Mouse (Mus musculus) myocyte (in vitro differentiated cells): ENCODE data around the gene Farsb.

ENCODE experiments used
- CEBPB ChIP-seq: IDR thresholded peaks from 2 replicates; pipeline ENCODE4 v1.6.1; 2011; ENCODE audit warnings: mild to moderate bottlenecking, moderate library complexity; ENCODE audit not compliant: poor library complexity, insufficient read depth, severe bottlenecking
- E2F4 ChIP-seq: IDR thresholded peaks from one replicate; pipeline ENCODE4 v1.6.1; 2011; ENCODE audit warnings: mild to moderate bottlenecking, control low read depth, moderate library complexity; ENCODE audit not compliant: insufficient read depth
- MAX ChIP-seq: IDR thresholded peaks from one replicate; pipeline ENCODE4 v1.6.1; 2011; ENCODE audit warnings: low read depth, mild to moderate bottlenecking, control low read depth
- MYOD1 ChIP-seq, 3 experiments: IDR thresholded peaks; one replicate each; pipeline ENCODE4 v1.6.1; 2011; ENCODE audit warnings: control low read depth in 2 of 3, low read depth in 2 of 3, mild to moderate bottlenecking in 2 of 3, moderate library complexity in 1 of 3; ENCODE audit not compliant: insufficient read length in 2 of 3, control insufficient read depth in 1 of 3
- MYOG ChIP-seq, 3 experiments: IDR thresholded peaks; one replicate each; pipeline ENCODE4 v1.6.1; 2011; ENCODE audit warnings: control low read depth in 2 of 3, low read depth in 2 of 3, mild to moderate bottlenecking in 2 of 3; ENCODE audit not compliant: insufficient read length in 2 of 3, control insufficient read depth in 1 of 3, insufficient read depth in 1 of 3
- POLR2A ChIP-seq: IDR thresholded peaks from one replicate; pipeline ENCODE4 v1.6.1; 2011; ENCODE audit warnings: low read depth, mild to moderate bottlenecking, control low read depth, moderate library complexity; ENCODE audit not compliant: insufficient read length
- POLR2AphosphoS2 ChIP-seq: IDR thresholded peaks from one replicate; pipeline ENCODE4 v1.6.1; 2011; ENCODE audit warnings: low read depth, control low read depth; ENCODE audit not compliant: insufficient read length
- TCF12 ChIP-seq: IDR thresholded peaks from one replicate; pipeline ENCODE4 v1.6.1; 2011; ENCODE audit warnings: mild to moderate bottlenecking, control low read depth; ENCODE audit not compliant: poor library complexity, insufficient read depth, severe bottlenecking
- TCF3 ChIP-seq: IDR thresholded peaks from one replicate; pipeline ENCODE4 v1.6.1; 2011; ENCODE audit warnings: low read depth, control low read depth; ENCODE audit not compliant: insufficient read length
- USF1 ChIP-seq: IDR thresholded peaks from one replicate; pipeline ENCODE4 v1.6.1; 2011; ENCODE audit warnings: low read depth, mild to moderate bottlenecking, control low read depth, moderate library complexity

DNA sequence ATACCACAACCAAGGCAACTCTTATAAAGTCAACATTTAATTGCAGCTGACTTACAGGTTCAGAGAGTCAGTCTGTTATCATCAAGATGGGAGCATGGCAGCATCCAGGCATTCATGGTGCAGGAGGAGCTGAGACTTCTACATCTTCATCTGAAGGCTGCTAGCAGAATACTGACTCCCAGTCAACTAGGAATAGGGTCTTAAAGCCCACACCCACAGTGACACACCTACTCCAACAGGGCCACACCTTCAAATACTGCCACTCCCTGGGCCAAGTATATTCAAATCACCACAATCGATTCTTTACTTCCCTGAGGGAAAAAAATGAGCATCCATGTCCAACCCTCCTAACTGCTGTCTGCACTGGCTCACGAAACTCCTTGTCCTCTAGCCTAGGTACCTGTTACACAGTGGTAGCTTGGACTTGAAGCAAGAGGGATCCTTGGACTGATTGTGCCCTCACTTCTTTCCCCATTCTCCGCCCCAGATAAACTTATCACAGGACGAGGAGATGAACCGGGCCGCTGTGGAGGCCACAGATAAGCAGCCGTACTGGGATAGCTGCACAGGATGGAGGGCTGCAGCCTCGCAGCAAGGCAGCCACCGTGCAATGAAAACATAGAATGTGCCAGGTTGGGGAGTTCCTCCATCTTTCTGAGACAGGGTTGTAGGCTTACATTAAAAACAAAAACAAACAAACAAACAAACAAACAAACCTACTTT lies 45.9 kb upstream of the Farsb start:
- TF ChIP-seq POLR2A (no peak), TCF12 (no peak), MAX (no peak), MYOD1 (IDR thresholded peaks at IDR 0.05; ENCODE audit: control insufficient read depth in 1 of 3, insufficient read length in 2 of 3, low read depth in 2 of 3) (no peak), E2F4 (no peak), TCF3 (no peak), CEBPB (no peak), MYOG (IDR thresholded peaks at IDR 0.05; ENCODE audit: control insufficient read depth in 1 of 3, insufficient read depth in 1 of 3, insufficient read length in 2 of 3, low read depth in 2 of 3) (no peak), USF1 (no peak), POLR2AphosphoS2 (no peak)
